Mouse (Mus musculus) layer of hippocampus, adult 2 months (tissue): ENCODE data around the gene Gm20075. TPM values are rescaled to one million over a fixed set of nuclear protein-coding genes. Genes with fewer than 3 reads are reported as not detected.
"Not testable (repeated sequence)": the region's sequence is repeated elsewhere in the genome, so short reads cannot be mapped to it uniquely, and the experiment has no call there.

Experiments used
- DNase-seq, 2 experiments: peaks; one replicate each; pipeline ENCODE4 v3.0.0; 2022; ENCODE audit warnings: low spot score in 2 of 2
- H3K27ac ChIP-seq: fragments of 200-600 bp; 2 replicates; pipeline ENCODE4 v1.8.1; 2022
- H3K4me3 ChIP-seq: fragments of 200-600 bp; 2 replicates; pipeline ENCODE4 v1.8.1; 2022; ENCODE audit warnings: mild to moderate bottlenecking
- CTCF ChIP-seq: fragments of 200-600 bp; conservative IDR thresholded peaks from 2 replicates; pipeline ENCODE4 v1.8.1; 2022; ENCODE audit warnings: antibody characterized with exemption, mild to moderate bottlenecking, moderate library complexity
- long read RNA-seq, 2 experiments: library from polyadenylated mRNA; stranded (forward); transcript quantifications; one replicate each; pipeline ENCODE4 v2.0.0; 2021; ENCODE audit warnings: borderline mapping rate in 2 of 2
- total RNA-seq, 2 experiments: library from RNA; stranded (reverse); gene quantifications; 2 replicates each; pipeline ENCODE4 v1.2.3; 2021

Gene Gm20075
- 10 to 100 TPM; 23.1 to 23.8 TPM for total RNA-seq
- long read RNA-seq, experiment 1, partial matches to known transcripts = 0 of 1 reads
- long read RNA-seq, experiment 1, other reads (novel, unspliced or antisense) = 0 of 1 reads
- long read RNA-seq, experiment 2, partial matches to known transcripts = 0 of 3 reads
- long read RNA-seq, experiment 2, other reads (novel, unspliced or antisense) = 0 of 3 reads

GRCm38 (mm10) chr13:96081276-96081675, at the start of gene Gm20075:
Gene Gm20075, minus strand, starts transcription at chr13:96081376.
- H3K4me3 ChIP-seq, H3K27ac ChIP-seq, DNase-seq: not testable (repeated sequence)

GRCm38 (mm10) chr13:96129081-96129480, 47.9 kb upstream of the Gm20075 start:
- Histone ChIP-seq H3K4me3 (no peak overlapping the region), H3K27ac (no peak overlapping the region)
- TF ChIP-seq CTCF = no peak
- no peak for DNase-seq

- no peak for TF ChIP-seq CTCF
- no peak for DNase-seq
- Histone ChIP-seq H3K27ac (no peak overlapping the region), H3K4me3 (no peak overlapping the region)
Observed at GRCm38 (mm10) chr13:96126669-96127068, 45.5 kb upstream of the Gm20075 start.

- Histone ChIP-seq H3K27ac (no peak overlapping the region), H3K4me3 (no peak overlapping the region)
- no peak for TF ChIP-seq CTCF
- no peak for DNase-seq
Observed at GRCm38 (mm10) chr13:96125011-96125410, 43.8 kb upstream of the Gm20075 start.

- no peak for DNase-seq
- H3K27ac ChIP-seq = no peak overlapping the region
- TF ChIP-seq CTCF = no peak
Observed at GRCm38 (mm10) chr13:96112711-96113110, 31.5 kb upstream of the Gm20075 start.

GRCm38 (mm10) chr13:96110767-96111166, 29.6 kb upstream of the Gm20075 start:
- H3K27ac ChIP-seq = no peak overlapping the region
- no peak for TF ChIP-seq CTCF
- H3K4me3 ChIP-seq = no peak overlapping the region
- DNase-seq = no peak

More at GRCm38 (mm10) chr13:96112711-96113110, 31.5 kb upstream of the Gm20075 start:
- H3K4me3 ChIP-seq = no peak overlapping the region

- H3K4me3 ChIP-seq = no peak overlapping the region
- TF ChIP-seq CTCF = no peak
- no peak for DNase-seq
- no peak overlapping the region for H3K27ac ChIP-seq
Observed at GRCm38 (mm10) chr13:96106367-96106766, 25.2 kb upstream of the Gm20075 start.

- no peak for DNase-seq
- no peak overlapping the region for H3K4me3 ChIP-seq
- no peak overlapping the region for H3K27ac ChIP-seq
- no peak for TF ChIP-seq CTCF
Observed at GRCm38 (mm10) chr13:96090929-96091328, 9.8 kb upstream of the Gm20075 start.

- no peak for TF ChIP-seq CTCF
- no peak for DNase-seq
- no peak overlapping the region for H3K4me3 ChIP-seq
- H3K27ac ChIP-seq = no peak overlapping the region
Observed at GRCm38 (mm10) chr13:96085581-96086302, 4.6 kb upstream of the Gm20075 start.

- DNase-seq, H3K4me3 ChIP-seq: not testable (repeated sequence)
Observed at GRCm38 (mm10) chr13:96081754-96082153, 578 bp upstream of the Gm20075 start, which contains the start of gene Gm17190. Gene Gm17190, plus strand, starts transcription at chr13:96082054.

GRCm38 (mm10) chr13:96073555-96073954, 7.6 kb downstream of the Gm20075 start:
- TF ChIP-seq CTCF = no peak
- H3K27ac ChIP-seq = peak overlapping the region; percentile 51; the same call in 1 of the 2 replicates
- DNase-seq = no peak
- no peak overlapping the region for H3K4me3 ChIP-seq

More at GRCm38 (mm10) chr13:96081754-96082153, 578 bp upstream of the Gm20075 start, which contains the start of gene Gm17190:
- H3K27ac ChIP-seq = not testable (repeated sequence)

GRCm38 (mm10) chr13:96052755-96053154, 28.4 kb downstream of the Gm20075 start:
- no peak for TF ChIP-seq CTCF
- no peak overlapping the region for H3K27ac ChIP-seq
- no peak overlapping the region for H3K4me3 ChIP-seq
- DNase-seq = no peak

GRCm38 (mm10) chr13:96045396-96045795, 35.8 kb downstream of the Gm20075 start:
- no peak for TF ChIP-seq CTCF
- Histone ChIP-seq H3K27ac (no peak overlapping the region), H3K4me3 (no peak overlapping the region)
- no peak for DNase-seq
